Mouse (Mus musculus) megakaryocyte, embryonic 14.5 days (primary cell): ENCODE measurements around the gene Gpr18.

Experiments
- FLI1 ChIP-seq: IDR thresholded peaks from 2 replicates; pipeline ENCODE4 v1.6.1; 2012; ENCODE audit warnings: low read length, inconsistent platforms, mixed read lengths
- GATA1 ChIP-seq: IDR thresholded peaks from 3 replicates; pipeline ENCODE4 v1.6.1; 2012; ENCODE audit warnings: mixed read lengths, low read length, inconsistent platforms, borderline replicate concordance

DNA sequence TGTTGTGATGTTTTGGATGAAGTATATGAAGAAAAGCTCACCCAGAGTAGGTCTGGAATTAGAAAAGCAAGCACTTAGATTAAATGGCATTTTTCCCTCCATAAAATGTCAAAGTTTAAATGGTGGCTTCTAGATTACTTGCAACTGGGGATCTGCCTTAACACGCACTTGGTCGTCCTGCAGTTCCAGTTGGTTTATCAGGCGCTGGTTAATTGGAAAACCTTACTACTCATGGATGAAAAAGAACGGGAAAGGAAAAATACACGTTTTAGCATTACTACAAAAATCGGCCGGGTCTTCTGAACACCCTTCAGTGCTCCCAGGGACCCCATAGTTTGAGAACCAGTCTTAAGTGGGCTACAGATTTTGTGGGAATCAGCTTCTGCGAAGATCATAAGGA, 37.9 kb downstream of the Gpr18 start:
- TF ChIP-seq GATA1: no peak
- no peak for TF ChIP-seq FLI1
